Mouse (Mus musculus) heart, embryonic 11.5 days (tissue): Measurements from ENCODE around the gene Rps16. TPM values are rescaled to one million over a fixed set of nuclear protein-coding genes. Genes with fewer than 3 reads are reported as not detected.

Experiments
- ATAC-seq: fragments of 200-750 bp; cut with Nextera tagmentation; replicated peaks from 2 replicates; pipeline ENCODE4 v1.8.0; 2017; ENCODE audit warnings: moderate library complexity; ENCODE audit not compliant: insufficient number of reproducible peaks, low FRiP score, low TSS enrichment
- H3K27ac ChIP-seq: fragments of 300-500 bp; sonication (generic); 2 replicates; pipeline ENCODE4 v1.5.1; 2014; ENCODE audit warnings: mild to moderate bottlenecking, low read depth, low read length
- H3K27me3 ChIP-seq: fragments of 300-500 bp; sonication (generic); 2 replicates; pipeline ENCODE4 v1.6.1; 2014; ENCODE audit warnings: mild to moderate bottlenecking, low read length, mixed read lengths; ENCODE audit not compliant: control insufficient read depth, insufficient read depth
- H3K36me3 ChIP-seq: fragments of 300-500 bp; sonication (generic); 2 replicates; pipeline ENCODE4 v1.6.1; 2014; ENCODE audit warnings: mild to moderate bottlenecking, low read length, moderate library complexity, mixed read lengths; ENCODE audit not compliant: control insufficient read depth, insufficient read depth
- H3K4me1 ChIP-seq: fragments of 300-500 bp; sonication (generic); 2 replicates; pipeline ENCODE4 v1.6.1; 2014; ENCODE audit warnings: low read length; ENCODE audit not compliant: control insufficient read depth, insufficient read depth
- H3K4me2 ChIP-seq: fragments of 300-500 bp; sonication (generic); 2 replicates; pipeline ENCODE4 v1.6.1; 2014; ENCODE audit warnings: mild to moderate bottlenecking, moderate library complexity
- H3K4me3 ChIP-seq: fragments of 300-500 bp; sonication (generic); 2 replicates; pipeline ENCODE4 v1.5.1; 2014; ENCODE audit warnings: low read depth, low read length
- H3K9ac ChIP-seq: fragments of 300-500 bp; sonication (generic); 2 replicates; pipeline ENCODE4 v1.6.1; 2014; ENCODE audit warnings: mild to moderate bottlenecking, low read depth, low read length, moderate library complexity
- H3K9me3 ChIP-seq: fragments of 300-500 bp; sonication (generic); replicated peaks from 2 replicates; pipeline ENCODE4 v1.6.1; 2016; ENCODE audit warnings: low read length; ENCODE audit not compliant: control insufficient read depth
- WGBS: fragments of 180-500 bp; shearing (Covaris S2); extraction: QIAGEN DNeasy Blood & Tissue Kit; methylation state at CpG from one replicate; pipeline ENCODE4 v1.1.7; 2014; ENCODE audit not compliant: insufficient replicate concordance; 5-methylcytosine and 5-hydroxymethylcytosine counted together
- polyA plus RNA-seq: library from polyadenylated mRNA; unstranded; fragments of >200 nt; fragmentation: Nextera tagmentation; extraction: Ambion mirVana; gene quantifications from 2 replicates; pipeline ENCODE4 v1.2.1, GENCODE M21; 2014

Rps16 gene
- 750 and 792 TPM in 2 replicates for polyA plus RNA-seq

DNA sequence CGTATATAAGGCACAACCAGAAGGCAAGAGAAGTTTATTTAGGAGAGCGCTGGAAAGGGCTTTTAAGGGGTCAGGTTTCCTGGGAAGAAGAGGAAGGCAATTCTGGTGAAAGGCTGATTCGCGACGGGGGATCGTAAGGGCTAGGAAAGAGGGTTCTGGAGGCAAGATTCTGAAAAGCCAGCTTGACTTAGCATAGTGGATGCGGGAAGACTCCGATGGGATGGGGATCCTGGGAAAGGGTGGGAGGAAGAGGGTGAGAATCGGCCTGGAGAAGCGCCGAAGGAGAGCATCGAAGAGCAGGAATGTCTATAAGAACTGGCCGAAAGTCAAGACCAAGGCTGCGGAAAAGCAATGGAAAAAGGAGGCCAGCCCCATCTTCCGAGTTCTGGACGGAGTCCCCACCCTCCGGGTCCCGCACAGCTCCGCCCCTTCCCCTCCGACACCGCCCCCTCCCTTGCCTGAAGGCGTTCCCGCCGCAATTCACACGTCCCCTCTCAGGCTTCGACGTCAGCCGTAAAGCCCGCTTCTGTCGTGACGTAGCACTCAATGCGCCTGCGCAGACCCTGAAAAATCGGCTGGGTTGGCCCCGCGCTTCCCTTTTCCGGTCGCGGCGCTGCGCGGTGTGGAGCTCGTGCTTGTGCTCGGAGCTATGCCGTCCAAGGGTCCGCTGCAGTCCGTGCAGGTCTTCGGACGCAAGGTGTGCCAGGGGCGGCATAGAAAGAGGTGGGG, at the start of gene Rps16:
TSS of gene Rps16 (plus strand) at position 498 of the 729 bp plus-strand sequence.
- Histone ChIP-seq H3K27ac (peak within 1 kb of the TSS; percentile 86), H3K4me3 (peak within 1 kb of the TSS; percentile 92), H3K27me3 (no peaks in the 10 kb centered on the region), H3K36me3 (peaks cover 26% of the 10 kb centered on the region), H3K4me1 (peaks cover 10% of the 10 kb centered on the region), H3K9me3 (no peaks in the 10 kb centered on the region), H3K9ac (peak within 1 kb of the TSS; percentile 98), H3K4me2 (peak within 1 kb of the TSS; percentile 94)
- ATAC-seq = peak; percentile 94
- under 1% methylated on average over 50 of the region's 50 CpGs for WGBS

DNA sequence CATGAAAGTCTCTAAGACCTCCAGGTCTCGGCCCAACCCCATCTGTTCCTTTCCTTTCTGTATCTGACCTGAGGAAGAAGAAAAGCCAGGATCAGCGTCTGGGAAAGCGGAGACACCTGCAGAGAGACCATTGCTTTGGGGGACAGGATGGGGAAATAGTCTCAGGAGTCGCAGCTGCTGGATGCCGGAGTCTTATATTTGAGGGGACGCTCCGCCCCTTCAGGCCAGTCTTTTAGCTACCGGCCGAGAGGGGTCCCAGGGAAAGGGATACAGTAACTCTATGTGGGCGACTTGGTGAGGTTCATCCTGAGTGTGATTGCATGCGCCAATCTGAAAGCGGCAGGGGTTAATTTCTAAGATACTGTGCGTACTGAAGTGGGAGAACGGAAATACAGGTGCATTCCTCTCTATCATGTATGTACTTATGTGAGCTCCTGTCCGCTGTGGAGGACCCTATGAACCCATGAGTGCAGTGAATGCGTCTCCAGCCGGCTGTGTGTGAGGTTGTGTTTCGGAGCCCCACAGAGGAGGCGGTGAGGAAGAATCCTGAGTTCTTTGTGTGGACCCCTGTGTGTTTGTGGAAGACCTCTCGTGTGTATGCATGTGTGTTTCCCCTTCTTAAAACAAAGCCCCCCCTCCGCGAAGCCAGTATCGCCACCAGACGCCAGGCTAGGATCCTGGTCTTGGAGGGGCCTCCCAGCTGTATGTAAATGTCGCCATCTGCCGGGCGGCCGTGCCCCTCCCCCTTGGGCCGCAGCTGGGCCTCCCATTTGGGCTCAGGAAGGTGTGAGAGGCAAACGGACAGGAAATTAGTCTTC, 48.6 kb upstream of the Rps16 start, which contains the start of gene Dll3:
TSS of gene Dll3 (minus strand) at position 623 of the 818 bp plus-strand sequence.
- peak within 1 kb of the TSS; percentile 65 for H3K4me2 ChIP-seq
- no peaks in the 10 kb centered on the region for H3K4me1 ChIP-seq
- peaks cover 20% of the 10 kb centered on the region for H3K36me3 ChIP-seq
- H3K4me3 ChIP-seq = peak within 1 kb of the TSS; percentile 32
- H3K27ac ChIP-seq = no peak within 1 kb of the TSS
- H3K9me3 ChIP-seq = no peaks in the 10 kb centered on the region
- no peak for ATAC-seq
- WGBS = 1% methylated on average over 30 of the region's 30 CpGs
- H3K27me3 ChIP-seq = peaks cover 47% of the 10 kb centered on the region
- peak within 1 kb of the TSS; percentile 40 for H3K9ac ChIP-seq

DNA sequence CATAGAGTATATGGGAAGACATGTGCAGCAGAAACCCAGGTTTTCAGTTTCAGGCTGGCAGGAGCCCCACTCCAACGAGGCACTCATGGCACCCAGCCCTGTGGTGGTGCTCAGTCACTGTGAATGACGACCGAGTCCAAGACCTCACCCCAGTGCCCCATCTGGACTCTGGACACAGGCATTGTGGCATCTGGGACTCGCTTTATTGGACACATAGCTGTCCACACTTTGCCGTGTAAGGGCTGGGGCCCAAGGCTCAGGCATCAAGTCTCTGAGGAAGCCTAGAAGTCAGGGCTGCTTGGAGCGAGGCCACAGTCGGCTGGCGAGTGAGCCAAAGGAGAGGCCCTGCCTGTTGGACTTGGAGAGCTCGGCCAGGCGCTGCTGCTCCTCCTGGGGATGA, 44.8 kb upstream of the Rps16 start:
- Histone ChIP-seq H3K4me3 (no peak overlapping the region), H3K36me3 (peaks cover 41% of the 10 kb centered on the region), H3K9me3 (no peaks in the 10 kb centered on the region), H3K4me1 (peaks cover under 1% of the 10 kb centered on the region), H3K4me2 (no peak overlapping the region), H3K27ac (no peak overlapping the region), H3K27me3 (peaks cover 17% of the 10 kb centered on the region), H3K9ac (no peak overlapping the region)
- ATAC-seq = no peak
- WGBS = 88% methylated on average over 10 of the region's 10 CpGs

DNA sequence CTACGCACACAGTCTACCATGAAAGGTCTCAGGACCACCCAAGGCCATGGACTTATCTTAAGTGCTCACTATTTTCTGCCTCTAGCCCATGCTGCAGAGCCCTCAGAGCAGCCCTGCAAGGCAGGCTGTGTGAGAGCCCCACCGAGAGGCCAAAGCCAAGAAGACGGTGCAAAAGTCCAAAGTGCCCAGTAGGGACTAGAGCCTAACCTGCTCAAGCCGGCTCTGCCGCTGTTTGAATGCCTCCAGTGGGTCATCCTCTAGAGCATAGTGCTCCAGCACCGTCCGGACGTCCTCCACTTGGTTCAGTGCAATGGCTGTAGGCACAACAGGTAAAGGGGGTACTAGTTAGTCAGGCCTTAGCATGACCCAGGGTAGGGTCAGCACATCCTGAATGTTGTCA, 44.2 kb upstream of the Rps16 start:
- Histone ChIP-seq H3K4me3 (no peak overlapping the region), H3K36me3 (peaks cover 41% of the 10 kb centered on the region), H3K4me2 (no peak overlapping the region), H3K9me3 (no peaks in the 10 kb centered on the region), H3K4me1 (peaks cover 7% of the 10 kb centered on the region), H3K27ac (no peak overlapping the region), H3K9ac (no peak overlapping the region), H3K27me3 (peaks cover 11% of the 10 kb centered on the region)
- WGBS = 84% methylated on average over 8 of the region's 8 CpGs
- ATAC-seq = no peak

DNA sequence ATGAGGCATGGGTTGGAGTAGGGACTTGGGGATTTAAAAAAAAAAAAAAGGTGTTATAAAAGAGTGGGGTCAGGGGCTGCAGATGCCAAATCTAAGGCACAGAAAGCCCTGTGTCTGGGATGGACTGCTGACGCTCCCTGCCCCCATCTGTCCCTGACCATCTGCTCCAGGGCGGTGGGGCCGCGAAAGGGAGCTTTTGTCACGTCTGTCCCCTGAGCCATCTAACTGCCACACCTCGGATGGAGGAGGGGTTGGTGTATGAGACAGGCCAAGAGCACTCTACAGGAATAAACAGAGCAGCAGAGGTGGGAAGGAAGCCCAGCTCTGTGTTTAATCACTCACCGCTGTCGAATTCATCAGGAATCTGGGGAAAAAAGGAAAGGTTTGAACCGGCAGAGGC, 40.7 kb upstream of the Rps16 start:
- H3K27me3 ChIP-seq = no peaks in the 10 kb centered on the region
- no peak overlapping the region for H3K27ac ChIP-seq
- no peaks in the 10 kb centered on the region for H3K9me3 ChIP-seq
- 61% methylated on average over 9 of the region's 9 CpGs for WGBS
- no peak for ATAC-seq
- peaks cover 44% of the 10 kb centered on the region for H3K36me3 ChIP-seq
- H3K4me3 ChIP-seq = no peak overlapping the region
- 0 out of 2 replicates have a peak overlapping the region, but pooled peaks have one; percentile 22 for H3K9ac ChIP-seq
- H3K4me2 ChIP-seq = no peak overlapping the region
- peaks cover 7% of the 10 kb centered on the region for H3K4me1 ChIP-seq

DNA sequence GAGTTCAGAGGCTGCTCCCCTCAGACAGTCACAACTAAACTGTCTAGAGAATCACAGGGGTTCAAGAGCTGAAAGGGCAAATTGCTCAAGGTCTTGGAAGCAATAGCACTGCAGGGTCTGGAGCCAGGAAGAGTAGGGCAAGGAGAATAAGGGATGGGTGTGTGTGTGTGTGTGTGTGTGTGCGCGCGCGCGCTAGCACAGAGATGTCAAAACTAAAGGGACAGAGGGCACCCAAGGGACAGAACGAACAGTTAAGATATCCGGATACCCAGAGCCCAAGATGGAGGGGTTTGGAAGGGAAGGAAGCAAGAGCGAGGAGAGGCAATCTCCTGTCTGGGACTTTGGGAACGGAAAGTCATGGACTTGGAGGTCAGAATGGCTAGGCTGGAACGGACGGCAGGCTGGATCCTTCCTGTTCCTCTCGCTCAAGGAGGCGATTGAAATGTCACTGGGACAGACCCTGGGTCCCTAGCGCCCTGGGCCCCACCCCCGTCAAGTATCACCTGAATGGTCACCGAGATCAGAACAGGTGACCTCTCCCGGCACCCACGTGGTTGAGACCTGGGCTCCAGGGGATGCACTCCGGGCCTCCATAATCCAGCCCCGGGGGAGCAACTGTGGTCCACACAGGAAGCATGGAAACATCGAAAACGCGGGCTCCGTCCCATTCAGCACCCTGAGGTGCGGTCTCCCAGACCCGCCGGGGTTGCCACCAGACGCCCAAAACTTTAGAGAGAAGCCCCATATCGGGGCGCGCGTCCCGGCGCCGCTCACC, 39.1 kb upstream of the Rps16 start:
- WGBS = 8% methylated on average over 35 of the region's 35 CpGs

DNA sequence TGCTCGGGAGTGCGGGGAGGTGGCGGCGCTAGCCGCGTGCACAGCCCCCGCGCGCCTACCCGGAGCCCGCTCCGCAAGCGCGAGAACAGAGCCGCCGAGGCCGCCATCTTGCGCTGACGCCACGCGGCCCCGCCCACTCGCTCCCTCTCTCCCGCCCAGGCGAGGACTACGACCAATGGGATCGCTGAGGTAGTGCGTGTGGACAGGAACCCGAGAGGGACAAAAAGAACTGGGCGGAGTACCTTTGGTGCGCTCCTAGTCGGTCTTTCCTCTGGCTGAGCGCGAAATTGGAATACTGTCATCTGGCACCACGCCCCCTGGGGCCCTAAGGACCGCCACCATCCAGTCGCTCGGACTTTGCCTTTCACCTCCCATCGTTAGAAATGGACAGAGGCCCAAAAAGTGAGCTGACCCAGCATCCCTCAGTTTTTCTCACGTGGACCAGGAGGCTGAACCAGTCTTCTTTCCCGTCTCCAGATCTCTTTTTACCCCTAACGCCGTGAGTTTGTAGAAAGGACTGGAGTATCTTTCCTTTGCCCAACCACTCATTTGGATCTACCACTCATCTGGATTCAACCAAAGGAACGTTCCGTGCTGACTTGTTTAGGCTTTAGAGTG, 38.4 kb upstream of the Rps16 start, which contains the start of gene Timm50:
TSS of gene Timm50 (minus strand) at position 147 of the 618 bp plus-strand sequence.
- peak within 1 kb of the TSS; percentile 95 for H3K4me3 ChIP-seq
- peak; percentile 93 for ATAC-seq
- H3K27me3 ChIP-seq = no peaks in the 10 kb centered on the region
- peaks cover 45% of the 10 kb centered on the region for H3K36me3 ChIP-seq
- H3K9me3 ChIP-seq = no peaks in the 10 kb centered on the region
- under 1% methylated on average over 42 of the region's 45 CpGs for WGBS
- H3K27ac ChIP-seq = peak within 1 kb of the TSS; percentile 76
- peak within 1 kb of the TSS; percentile 92 for H3K9ac ChIP-seq
- peak within 1 kb of the TSS; percentile 90 for H3K4me2 ChIP-seq
- peaks cover 7% of the 10 kb centered on the region for H3K4me1 ChIP-seq

More for the DNA sequence above, 39.1 kb upstream of the Rps16 start:
- Histone ChIP-seq H3K27ac (peak overlapping the region; percentile 76), H3K9ac (peak overlapping the region; percentile 92), H3K36me3 (peaks cover 45% of the 10 kb centered on the region), H3K9me3 (no peaks in the 10 kb centered on the region), H3K27me3 (no peaks in the 10 kb centered on the region), H3K4me3 (peak overlapping the region; percentile 95), H3K4me1 (peaks cover 7% of the 10 kb centered on the region), H3K4me2 (peak overlapping the region; percentile 90)
- ATAC-seq = peak; percentile 22; the same call in 1 of the 2 replicates

DNA sequence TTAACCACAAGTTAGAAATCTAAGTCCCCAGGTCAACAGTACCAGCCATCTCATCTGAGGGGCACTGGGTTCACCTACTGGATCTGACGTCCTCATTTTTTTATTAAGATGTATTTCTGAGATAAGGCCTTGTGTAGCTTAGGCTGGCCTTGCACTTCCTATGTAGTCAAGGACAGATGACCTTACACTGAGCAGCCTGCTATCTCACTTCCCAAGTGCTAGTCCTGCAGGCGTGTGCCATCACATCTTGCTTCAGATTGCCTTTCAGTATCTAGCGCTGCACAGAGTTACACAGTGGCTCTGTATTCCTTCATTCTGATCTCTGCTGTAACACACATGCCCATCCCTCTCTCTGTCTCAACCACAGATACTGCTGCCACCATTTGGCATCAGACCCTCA, 32.4 kb upstream of the Rps16 start:
- ATAC-seq = no peak
- Histone ChIP-seq H3K27me3 (no peaks in the 10 kb centered on the region), H3K27ac (no peak overlapping the region), H3K4me3 (no peak overlapping the region), H3K4me2 (no peak overlapping the region), H3K9ac (no peak overlapping the region), H3K4me1 (no peaks in the 10 kb centered on the region), H3K9me3 (no peaks in the 10 kb centered on the region), H3K36me3 (peaks cover 70% of the 10 kb centered on the region)
- WGBS = 77% methylated on average over 3 of the region's 3 CpGs
